Mouse (Mus musculus): ENCODE measurements around the gene Glud1.
"Not testable (repeated sequence)": the region's sequence is repeated elsewhere in the genome, so short reads cannot be mapped to it uniquely, and the experiment has no call there.

The Glud1 gene

DNA sequence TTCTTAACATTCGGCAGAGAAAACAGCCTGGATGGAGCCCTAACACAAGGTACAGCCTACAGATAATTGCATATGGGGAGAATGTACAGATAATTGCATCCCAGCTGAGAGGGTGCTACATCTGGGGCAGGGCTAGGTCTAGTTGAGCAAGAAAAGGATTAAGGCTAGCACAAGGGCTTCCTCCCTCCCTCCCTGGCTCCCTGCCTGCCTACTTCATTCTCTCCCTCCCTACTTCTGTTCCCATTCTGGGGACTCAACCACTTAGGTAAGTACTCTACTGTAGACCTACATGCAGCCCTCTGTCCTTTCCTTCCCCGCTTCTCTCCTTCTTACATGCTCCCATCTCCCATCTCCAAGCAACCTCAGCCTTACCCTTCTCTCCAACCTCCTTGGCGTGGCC is 42.8 kb downstream of the Glud1 start:
- no peak for DNase-seq (ENCODE audit: low spot score)

DNA sequence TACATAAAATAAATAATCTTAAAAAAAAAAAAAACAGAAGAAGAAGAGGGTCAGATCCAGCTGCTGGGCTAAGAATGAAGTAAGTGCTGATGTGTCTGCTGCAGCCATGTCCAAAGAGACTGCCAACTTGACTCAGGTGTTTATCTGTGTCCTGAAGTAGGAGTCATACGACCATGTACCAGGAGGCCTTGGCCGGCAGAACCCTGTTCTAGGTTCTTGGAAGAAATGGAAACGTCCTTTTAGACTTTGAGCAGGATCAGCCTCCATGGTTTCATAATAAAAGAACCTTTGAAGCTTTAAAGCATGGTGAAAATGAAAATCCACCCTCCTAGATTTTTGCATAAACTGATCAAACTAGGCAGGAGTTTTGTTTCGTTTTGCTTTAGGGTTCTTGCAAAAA is 43.9 kb downstream of the Glud1 start:
- DNase-seq (ENCODE audit: low spot score) = no peak

DNA sequence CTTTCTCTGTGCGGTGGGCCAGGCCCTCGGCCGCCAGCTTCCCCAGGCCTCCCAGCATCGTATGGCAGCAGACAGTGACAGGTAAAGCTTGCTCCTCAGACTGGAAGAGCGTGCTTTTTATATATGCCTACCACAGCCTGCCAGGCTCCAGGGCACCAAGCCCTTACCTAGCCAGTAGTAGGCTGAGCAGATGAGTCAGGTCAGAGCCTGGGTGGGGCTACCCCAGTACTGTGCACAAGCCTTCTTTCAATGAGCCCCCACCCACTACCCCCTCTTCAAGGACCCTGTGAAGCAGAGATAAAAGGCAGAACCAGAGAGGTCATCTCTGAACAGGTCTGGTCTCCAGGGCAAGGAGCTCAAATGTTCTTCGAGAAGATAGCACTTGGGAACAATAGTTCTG is 44.8 kb downstream of the Glud1 start, which contains the start of gene Fam25c:
Gene Fam25c (minus strand): TSS at position 133 of the 400 bp plus-strand sequence.
- no peak for DNase-seq (ENCODE audit: low spot score)

DNA sequence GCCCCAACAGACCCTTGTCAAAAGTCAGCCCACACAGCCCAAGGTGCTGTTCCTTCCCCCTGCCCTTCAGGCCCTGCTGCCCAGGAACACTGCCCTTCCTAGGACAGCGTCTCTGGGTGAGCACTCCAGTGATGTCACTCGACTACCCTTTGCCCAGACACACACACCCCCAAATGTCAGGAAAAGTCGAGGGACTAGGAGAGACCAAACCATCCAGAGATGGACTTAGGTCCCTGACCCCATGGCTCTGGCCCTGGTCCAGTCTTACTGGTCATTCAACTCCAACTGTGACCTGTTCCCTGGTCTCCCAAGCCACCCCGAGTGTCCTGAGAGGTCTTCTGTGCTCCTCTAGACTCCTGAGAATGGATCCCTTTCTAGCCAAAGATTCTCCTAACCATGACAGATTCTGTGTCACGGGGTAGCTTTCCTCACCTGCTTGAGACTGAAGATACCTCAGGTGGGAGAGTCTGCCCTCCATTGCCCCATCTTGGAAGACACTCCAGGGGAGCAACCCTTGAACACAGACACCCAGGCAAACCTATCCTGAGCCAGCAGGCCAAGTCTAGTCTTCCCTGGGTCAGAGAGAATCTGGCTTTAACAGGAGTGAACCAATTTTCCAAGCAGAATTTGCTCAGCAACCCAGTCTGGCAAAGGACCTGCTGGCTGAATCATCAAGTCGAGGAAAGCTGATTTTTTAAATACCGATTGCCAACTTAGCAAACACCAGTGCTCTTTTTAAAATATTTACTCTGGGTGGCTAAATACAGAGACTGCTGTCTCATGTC is 47.3 kb downstream of the Glud1 start:
- DNase-seq (ENCODE audit: low spot score) = no peak

DNA sequence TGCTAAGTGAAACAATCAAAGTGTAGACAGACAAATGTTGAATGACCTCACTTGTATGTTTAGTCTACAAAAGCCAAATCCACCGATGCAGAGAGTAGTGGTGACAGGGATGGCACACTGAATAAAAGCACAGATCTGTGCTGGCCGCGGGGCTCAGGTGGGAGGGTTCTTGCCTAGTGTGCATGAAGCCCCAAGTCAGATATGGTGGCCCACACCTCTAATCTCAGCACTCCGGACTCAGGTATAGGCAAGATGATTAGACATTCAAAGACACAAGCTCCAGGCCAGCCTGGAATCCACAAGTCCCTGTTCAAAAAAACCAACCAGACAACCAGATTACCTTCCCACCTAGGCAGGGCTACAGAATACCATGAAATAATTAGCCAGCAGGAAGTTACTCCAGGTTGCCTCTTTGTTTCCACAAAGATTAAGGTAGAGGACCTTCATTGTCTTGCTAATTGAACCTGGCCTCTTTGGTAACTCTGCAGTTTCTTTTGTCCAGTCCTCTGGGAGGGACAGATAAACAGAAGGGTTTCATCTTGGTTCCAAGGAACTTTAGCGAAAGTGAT is 49.2 kb downstream of the Glud1 start:
- DNase-seq (ENCODE audit: low spot score) = no peak

DNA sequence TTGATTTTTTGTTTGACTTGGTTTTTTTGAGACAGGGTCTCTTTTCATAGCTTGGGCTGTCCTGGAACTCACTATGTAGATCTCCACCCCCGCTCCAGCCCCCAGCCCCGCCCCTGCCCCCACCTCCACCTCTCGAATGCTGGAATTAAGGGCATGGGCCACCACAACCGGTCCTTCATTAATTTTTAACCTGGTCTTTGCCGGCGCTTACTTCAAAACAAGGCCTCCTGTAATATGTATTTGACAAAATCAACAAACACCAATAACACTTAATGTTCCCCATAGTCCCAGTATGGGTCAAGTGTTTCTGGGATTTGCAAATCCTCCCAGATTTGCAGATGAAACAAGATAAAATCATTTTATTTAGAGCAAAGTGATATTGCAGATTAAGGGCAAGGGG is 49.7 kb downstream of the Glud1 start:
- DNase-seq (ENCODE audit: low spot score) = peak; percentile 47

DNA sequence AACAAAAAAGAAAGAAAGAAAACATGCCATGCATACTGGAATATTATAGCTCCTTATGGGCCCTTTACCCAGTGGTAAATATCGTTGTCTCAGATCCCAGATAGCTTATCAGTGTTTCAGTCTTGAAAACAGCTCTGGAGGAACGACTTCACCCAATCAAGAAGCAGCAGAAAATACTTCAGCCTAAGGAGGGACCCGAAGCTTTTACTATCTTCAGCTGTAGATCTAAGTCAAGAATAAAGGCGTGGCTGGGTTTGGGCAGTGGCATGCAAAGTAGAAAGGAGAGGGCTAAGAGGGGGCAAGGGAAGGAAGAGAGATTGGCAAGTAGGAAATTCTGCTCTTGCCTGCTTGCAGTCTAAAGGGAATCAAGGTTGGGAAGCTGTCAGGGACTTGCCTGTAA is 51.6 kb downstream of the Glud1 start:
- DNase-seq (ENCODE audit: low spot score) = no peak

DNA sequence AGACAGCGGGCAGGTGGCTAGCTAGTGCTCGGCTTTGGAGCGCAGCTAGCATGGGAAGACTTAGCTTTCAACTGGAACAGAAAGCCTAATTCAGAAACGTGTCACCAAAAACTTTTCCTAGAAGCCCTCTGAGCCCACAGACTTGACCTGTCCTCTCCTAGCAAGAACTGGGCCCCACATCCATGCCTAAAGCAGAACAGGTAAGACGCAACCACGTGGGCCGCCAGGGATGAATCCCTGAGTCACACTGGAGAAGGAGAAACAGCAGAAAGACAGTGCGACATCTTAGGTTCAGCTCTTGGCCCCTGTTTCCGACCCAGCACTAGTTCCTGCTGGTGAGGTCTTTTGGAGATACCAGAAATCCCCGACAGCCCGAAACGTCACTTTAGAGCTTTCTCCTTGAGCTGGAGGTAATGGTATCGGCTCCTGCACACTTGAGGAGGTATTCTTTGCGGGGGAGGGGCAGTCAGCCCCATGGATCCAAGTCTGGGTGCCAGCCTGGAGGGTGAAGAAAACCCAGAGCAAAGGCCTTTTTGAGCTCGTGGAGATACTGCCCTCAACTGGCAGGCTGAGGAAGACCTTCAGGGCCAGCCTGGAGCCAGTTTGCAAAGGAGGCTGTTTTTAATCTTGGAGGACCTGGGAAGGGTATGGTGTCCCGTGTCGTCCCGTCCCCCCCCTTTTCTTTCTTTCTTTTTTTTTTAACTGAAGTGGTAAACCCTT is 52.4 kb downstream of the Glud1 start:
- peak; percentile 53 for DNase-seq (ENCODE audit: low spot score)

DNA sequence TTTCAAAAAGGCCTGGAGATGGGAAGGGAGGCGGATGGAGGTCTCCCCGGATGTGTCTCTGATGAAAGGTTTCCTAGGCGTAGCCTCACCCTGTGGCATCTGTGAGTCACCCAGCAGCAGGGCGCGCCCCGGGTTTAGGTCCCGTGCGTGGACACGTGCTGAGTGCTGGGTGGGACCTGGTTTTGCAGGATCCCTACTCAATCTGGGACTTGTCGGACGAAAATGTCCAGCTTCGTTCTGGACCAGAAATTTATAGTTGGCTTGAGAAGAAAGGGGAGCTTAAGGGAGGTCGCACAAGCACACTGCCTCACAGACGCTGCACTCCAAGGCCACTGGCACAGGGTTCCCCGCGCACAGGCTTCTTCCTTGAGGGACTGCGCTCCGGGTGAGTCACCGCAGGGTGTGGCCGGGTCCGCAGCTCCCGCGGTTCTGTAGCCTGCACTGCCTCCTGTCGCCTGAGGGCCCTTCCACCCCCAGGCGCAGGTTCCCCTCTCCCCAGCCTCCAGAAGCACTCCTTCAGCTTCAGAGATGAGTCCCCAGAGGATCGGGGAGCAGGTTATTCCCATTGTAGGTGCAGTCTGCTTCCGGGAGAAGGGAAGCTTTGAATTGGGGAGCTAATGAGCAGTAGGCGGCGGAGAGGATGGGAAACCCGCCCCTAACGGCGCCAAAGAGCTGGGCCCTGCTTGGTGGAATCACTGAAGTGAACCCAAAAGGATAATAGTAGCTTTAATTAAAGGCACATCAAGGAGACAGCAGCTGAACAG is 53.1 kb downstream of the Glud1 start:
- DNase-seq (ENCODE audit: low spot score) = peak; percentile 26

DNA sequence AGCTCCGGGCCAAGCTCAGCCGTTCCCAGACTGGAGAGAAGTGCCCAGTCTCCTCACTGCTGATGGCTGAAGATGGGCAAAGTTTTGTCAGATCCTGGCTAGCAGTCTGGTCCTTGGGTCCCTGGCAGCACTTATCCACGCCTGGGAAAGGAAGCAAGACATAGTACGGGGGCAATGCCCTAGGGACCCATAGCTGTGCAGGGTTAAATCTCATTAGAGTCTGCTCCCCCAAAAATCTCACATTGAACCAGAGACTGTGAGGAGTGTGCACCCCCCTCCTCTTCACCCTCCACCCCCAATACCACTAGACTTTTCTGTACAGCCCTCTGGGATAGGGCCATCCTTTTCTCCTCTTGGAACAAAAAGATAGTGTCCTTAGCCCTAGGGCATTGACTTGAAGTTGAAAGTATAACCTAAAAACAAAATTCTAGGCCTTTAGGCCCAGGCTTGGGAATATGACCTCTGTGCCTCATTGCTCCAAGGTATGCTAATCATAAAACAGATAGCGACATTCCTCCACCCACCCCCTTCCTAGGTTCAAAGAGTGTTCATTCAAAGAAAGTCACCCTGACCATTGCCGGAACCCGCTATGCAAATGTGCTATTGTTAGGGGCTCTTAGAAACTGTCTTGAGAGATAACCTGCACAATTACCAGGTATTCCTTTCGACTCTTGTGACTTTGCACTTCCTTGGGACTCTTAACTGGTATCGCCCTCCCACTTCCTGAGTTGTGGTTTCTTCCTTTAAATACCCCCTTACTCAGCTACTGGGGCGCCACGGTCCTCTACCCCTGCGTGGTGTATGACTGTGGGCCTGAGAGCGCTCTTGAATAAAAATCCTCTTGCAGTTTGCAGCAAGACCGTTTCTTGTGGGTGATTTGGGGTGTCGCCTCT is 54.0 kb downstream of the Glud1 start:
- DNase-seq (ENCODE audit: low spot score) = not testable (repeated sequence)

DNA sequence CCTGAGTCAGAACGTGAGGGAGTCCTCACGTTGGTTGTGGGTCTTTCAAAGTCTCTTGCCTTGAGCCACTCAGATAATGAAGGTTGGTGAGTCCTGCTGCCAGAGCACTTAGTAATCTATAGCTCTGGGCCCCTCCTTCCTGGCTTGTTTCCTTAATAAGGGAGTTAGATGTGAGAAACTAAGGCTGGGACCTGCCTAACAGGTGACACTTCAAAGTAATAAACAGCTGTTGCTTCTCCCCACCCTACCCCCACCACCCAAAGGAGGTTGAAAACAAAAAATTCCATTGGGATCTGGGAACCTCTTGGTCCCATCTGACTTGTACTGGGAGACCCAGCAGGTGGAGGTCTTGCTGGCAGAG is 54.6 kb downstream of the Glud1 start:
- DNase-seq (ENCODE audit: low spot score) = no peak

DNA sequence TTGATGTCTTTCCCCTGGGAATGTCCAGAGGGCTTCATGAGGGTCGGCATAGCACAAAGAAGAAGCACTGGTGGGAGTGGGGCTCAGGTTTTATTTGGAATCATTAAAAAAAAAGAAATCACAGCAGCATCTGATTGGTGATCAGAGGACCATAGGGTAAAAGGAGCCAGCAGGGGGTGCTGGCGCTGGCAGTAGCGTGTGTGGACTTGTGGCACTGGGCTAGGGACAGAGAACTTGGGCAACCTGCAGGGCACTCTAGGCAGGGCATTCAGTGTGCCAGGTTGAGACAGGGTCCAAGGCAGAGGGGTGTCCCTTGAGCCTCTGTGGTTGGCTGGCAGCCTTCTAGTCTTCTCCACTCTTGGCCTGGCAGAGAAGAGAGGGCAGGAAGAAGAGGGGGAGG is 59.7 kb downstream of the Glud1 start:
- DNase-seq (ENCODE audit: low spot score) = no peak

DNA sequence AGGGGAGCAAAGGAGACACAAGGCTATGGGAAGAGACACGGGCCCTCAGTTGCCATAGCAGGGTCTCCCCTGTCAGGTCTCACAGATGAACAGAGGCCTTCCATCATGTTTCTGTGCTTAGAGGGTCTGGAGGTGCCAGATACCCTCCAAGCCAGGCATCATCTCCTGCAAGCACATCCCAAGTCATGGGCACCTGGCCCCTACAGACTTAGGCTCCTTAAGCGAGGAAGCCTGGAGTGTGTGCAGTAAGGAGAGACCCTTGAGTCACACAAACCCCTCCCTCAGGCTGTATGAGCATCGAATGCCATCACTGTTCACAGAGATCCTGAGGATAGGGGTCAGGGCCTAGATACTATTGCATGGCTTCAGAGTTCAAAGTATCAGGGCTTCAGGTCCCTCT is 60.4 kb downstream of the Glud1 start:
- DNase-seq (ENCODE audit: low spot score) = no peak

DNA sequence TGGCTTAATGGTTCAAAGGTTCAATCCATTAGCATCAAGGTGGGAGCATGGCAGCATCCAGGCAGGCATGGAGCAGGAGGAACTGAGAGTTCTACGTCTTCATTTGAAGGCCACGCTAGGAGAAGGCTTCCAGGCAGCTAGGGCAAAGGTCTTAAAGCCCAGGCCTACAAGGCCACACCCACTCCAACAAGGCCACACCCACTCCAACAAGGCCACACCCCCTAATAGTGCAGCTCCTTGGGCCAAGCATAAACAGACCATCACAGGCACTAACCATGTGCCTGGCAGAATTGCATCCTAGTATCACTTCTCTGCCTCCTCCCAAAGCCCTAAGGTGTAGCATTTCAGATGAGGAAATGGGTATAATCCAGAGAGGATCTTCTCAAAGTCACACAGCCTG is 61.2 kb downstream of the Glud1 start:
- no peak for DNase-seq (ENCODE audit: low spot score)

DNA sequence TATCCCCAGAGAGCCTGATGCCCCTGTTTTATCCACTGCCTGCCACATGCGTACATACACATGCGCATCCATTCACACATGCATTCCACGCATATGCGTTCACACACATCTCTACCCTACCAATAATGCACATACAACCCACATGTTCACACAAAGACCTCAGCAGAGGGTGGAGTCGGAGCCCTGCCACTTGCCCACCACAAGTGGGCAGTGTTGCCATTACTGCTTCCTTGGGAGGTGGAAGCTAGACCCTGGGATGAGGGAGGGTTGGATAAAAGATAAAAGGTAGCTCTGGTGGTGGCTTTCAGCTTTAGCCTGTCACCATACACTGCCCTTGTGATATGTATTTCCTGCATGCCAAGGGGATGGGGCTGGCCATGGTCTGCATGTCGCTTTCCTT is 62.1 kb downstream of the Glud1 start:
- no peak for DNase-seq (ENCODE audit: low spot score)

DNA sequence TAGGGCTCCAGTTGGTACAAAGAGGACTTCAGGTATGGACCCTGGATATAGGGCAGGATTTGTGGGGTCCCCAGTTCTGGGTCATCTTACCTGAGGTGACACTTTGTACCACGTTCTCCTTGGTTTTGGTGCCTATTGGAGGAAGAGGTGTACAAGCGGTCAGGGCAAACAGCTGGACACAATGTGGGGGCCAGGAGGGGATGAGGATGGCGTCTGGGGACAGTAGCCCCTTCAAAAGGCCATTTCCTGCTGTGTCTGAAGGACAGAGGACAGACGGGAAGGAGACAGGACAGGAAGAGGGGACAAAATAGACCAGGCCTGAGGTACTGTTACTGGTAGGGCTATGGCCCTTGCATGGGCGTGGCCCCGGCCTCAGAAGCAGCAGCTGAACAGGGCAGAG is 63.1 kb downstream of the Glud1 start:
- no peak for DNase-seq (ENCODE audit: low spot score)

DNA sequence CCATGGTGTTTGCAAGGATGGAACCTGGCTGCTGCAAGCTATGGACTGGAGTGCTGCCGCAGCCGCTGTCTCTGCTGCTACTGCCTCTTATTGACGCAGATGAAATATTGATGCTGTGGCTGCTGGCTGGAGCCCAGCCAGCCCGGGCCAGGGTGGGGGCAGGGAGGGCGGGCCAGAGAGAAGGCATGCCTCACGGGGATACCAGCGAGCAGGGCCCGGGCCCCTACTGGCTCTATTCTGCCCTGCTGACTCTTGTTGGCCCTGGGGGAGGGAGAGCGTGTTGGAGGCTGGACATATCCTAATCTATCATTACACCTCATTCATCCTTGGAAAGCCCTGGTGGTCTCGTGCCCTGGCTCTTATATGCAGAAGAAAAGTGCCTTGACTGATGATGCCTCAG is 64.0 kb downstream of the Glud1 start, which contains the start of gene Sncg:
Gene Sncg (minus strand): TSS at position 213 of the 400 bp plus-strand sequence.
- DNase-seq (ENCODE audit: low spot score) = no peak

DNA sequence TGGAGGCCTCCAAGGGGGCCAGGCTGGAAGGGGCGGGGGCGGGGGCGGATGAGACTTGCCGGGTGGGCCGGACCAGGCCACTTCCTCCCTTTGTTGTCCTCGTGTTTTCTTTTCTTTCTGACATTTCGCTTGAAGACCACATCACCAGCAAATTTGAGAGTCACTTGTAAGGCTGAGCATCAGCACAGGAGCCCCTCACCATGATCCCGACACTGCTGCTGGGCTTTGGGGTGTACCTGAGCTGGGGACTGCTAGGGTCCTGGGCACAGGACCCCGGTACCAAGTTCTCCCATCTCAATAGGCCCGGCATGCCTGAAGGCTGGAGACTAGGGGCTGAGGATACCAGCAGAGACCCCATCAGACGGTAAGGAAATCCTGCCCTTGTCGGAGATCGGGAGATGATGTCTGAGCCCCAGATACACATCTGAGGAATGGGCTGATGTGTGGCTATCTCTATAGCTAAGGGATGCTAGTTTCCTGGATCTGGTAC is 64.9 kb downstream of the Glud1 start, which contains the start of gene Mmrn2:
Gene Mmrn2 (plus strand): TSS at position 51 of the 490 bp plus-strand sequence.
- no peak for DNase-seq (ENCODE audit: low spot score)

DNA sequence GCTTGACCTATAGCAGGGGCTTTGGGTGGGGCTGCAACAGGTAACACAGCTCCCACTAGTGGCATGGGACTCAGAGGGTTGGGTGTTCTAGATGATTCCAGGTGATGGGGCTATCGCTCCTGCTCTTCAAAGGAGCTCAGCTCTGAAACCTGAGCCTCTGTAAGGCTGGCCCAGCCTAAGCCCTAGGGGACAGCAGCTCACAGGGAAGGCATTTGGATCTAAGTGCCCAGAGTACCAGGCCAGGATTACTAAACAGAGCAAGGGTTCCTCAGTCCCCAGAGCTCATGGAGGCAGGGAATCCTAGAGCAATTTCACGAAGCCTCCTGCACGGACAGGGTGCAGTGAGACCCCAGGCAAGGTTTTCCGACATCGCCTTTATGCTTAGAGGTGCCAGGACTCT is 65.4 kb downstream of the Glud1 start:
- DNase-seq (ENCODE audit: low spot score) = no peak

DNA sequence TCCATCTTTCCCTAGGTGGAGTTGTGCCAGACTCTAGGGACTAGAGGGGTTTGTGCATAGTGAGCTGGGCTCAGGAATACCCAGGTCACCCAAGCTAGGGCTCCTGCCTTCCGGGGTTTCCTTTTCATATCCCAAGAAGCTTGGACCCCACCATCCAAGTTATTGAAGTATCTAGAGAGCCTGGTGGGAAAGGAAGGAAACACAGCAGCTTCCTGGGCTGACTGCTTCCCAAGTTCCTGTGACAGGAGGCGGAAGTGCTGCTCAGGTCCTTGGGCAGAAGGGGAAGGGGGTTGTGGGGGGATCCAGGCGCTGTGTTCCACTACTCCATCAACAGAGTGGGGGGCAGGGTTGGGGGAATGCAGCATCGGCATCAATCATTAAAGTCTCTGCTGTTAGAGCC is 66.6 kb downstream of the Glud1 start:
- no peak for DNase-seq (ENCODE audit: low spot score)

All from yolk sac, embryonic 10.5 days (tissue).